Mouse (Mus musculus) kidney, adult 9 months (tissue): ENCODE measurements at regions not wholly inside any gene's neighbourhood (a gene's known extent, or its start where the extent isn't known, plus 50 kb on each side); places are given as distances from the start of the nearest gene placed in this dataset.
"Not testable (repeated sequence)": the region's sequence is repeated elsewhere in the genome, so short reads cannot be mapped to it uniquely, and the experiment has no call there.

Experiments
- DNase-seq: peaks from one replicate; pipeline ENCODE4 v3.0.0; 2022

DNA sequence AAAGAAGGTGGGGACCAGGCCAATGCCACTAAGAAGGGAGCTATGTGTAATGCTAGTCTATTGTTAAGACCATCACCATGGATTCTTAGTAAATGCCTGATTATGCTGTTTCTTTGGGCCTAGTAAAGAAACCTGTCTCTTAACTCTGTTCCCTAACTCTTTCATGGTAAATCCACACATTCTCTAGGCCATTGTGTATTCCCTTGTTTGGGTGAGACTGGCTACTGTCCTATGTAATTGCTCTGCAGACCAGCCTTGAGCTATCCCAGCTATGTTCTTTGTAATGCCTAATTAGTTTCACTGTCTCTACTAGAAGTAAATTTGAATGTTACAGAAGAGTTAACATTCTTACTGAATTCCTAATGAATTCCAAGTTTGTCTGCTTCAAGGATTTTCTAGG, 186.9 kb upstream of the Gm10750 start:
- DNase-seq, result no peak

GRCm38 (mm10) chr2:149195736-149196135, 178.7 kb upstream of the Gm10750 start:
- DNase-seq, result no peak

DNA sequence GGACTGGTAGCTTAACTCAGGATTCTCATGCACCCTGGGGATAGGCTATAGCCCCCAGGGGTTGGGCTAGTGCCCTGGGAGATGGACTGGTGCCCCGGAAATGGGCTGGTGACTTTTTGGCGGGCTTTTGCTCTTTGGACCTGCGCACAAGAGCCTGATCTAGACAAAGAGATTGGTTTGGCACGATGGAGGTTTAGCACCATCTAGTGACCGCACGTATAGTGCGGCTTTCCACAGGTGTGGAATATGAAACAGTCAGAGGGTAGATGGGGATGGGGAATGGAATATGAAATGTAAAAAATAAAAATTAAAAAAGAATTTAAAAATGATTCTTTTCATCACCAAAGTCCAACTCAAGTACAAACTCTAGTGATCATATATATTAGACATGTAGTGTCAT, 141.4 kb upstream of the Gm10750 start:
- peak; percentile 9 for DNase-seq

- not testable (repeated sequence) for DNase-seq
Measured at GRCm38 (mm10) chr2:149109551-149109950, 92.5 kb upstream of the Gm10750 start.

DNA sequence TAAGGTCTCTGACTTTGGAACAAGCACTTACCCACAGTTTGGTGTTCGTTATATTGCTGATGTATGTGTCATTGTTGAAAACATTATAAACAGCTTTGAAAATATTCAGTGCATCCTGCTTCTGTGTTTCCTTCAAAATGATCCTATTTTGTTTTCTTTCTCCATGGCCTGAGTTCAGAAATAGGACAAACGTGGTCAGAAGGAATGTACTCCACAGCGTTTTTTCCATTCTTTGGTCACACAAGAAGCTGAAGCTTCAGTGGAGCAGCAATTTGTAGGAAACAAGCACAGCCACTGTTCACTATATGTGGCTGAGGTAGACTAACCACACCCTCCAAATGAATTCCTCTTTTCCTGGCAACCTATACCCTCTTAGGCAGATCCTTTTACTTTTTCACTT, 75.1 kb upstream of the Gm10750 start:
- no peak for DNase-seq
